ENCODE assay signal across 11 mouse cellular contexts in genomic region chr9:119852347-119853030, GRCm38 (mm10). TPM values are rescaled to one million over a fixed set of nuclear protein-coding genes. Genes with fewer than 3 reads are reported as not detected.
DNase-seq lines count a peak whose midpoint lies in the region; ATAC-seq and TF ChIP-seq lines count a peak whose summit lies in the region.
"Had no signal": no experiment of that assay in that cellular context is flagged by ENCODE, and none has a peak within 500 bp of the region (broad histone marks: within the 10 kb centered on the region; RNA-seq: fewer than 3 reads in every experiment).

No protein-coding gene starts in this region.

- peak; percentile 41 for TF ChIP-seq CTCF in left cerebral cortex, adult 2 months (IDR thresholded peaks at IDR 0.05)
- TF ChIP-seq CTCF in kidney, adult 2 months (conservative IDR thresholded peaks at IDR 0.05; ENCODE audit: insufficient read depth, insufficient read length, low read depth, low read length) = no peak

- DNase-seq in left cerebral cortex, adult 2 months (ENCODE audit: extremely low spot score in 1 of 2, low spot score in 2 of 2) = no peak
- no peak for DNase-seq in left cerebral cortex, adult 8-10 months (ENCODE audit: low spot score in 2 of 2)
- DNase-seq in embryonic facial prominence, embryonic 10.5 days (ENCODE audit: low spot score) = peak; percentile 40
- DNase-seq in kidney, adult 2 months = peak; percentile 82
- DNase-seq in gastrocnemius, postnatal 10 days = no peak
- DNase-seq in lung, postnatal 4 days = no peak

- 0 out of 2 replicates have a peak overlapping the region, but pooled peaks have one; percentile 12 for H3K4me2 ChIP-seq in midbrain, embryonic 16.5 days (ENCODE audit: low read length)
- H3K4me2 ChIP-seq: heart, embryonic 13.5 days; limb, embryonic 15.5 days had no signal

- H3K36me3 ChIP-seq in embryonic facial prominence, embryonic 10.5 days (replicated peaks) = no peaks in the 10 kb centered on the region
- no peaks in the 10 kb centered on the region for H3K36me3 ChIP-seq in kidney, adult 2 months (ENCODE audit: control insufficient read depth, insufficient read depth, low read length)
- no peaks in the 10 kb centered on the region for H3K36me3 ChIP-seq in midbrain, embryonic 16.5 days (ENCODE audit: control insufficient read depth, insufficient read depth, low read length)
- H3K36me3 ChIP-seq: heart, embryonic 13.5 days; limb, embryonic 15.5 days had no signal

- H3K27ac ChIP-seq in left cerebral cortex, adult 2 months = no peak overlapping the region
- H3K27ac ChIP-seq in embryonic facial prominence, embryonic 10.5 days (replicated peaks) = no peak overlapping the region
- H3K27ac ChIP-seq in kidney, adult 2 months (ENCODE audit: insufficient read depth, low read depth, low read length) = no peak overlapping the region
- peak overlapping the region; percentile 25 for H3K27ac ChIP-seq in midbrain, embryonic 16.5 days (ENCODE audit: low read length)
- H3K27ac ChIP-seq: heart, embryonic 13.5 days; limb, embryonic 15.5 days had no signal

- H3K27me3 ChIP-seq in embryonic facial prominence, embryonic 10.5 days (replicated peaks; ENCODE audit: low read depth, poor library complexity, severe bottlenecking) = peaks cover 18% of the 10 kb centered on the region
- no peaks in the 10 kb centered on the region for H3K27me3 ChIP-seq in kidney, adult 2 months (replicated peaks; ENCODE audit: control insufficient read depth, insufficient read depth, low read length)
- H3K27me3 ChIP-seq in midbrain, embryonic 16.5 days (ENCODE audit: control insufficient read depth, insufficient read depth, low read depth, low read length) = no peaks in the 10 kb centered on the region
- H3K27me3 ChIP-seq: heart, embryonic 13.5 days had no signal

- H3K4me1 ChIP-seq in embryonic facial prominence, embryonic 10.5 days = peaks cover 24% of the 10 kb centered on the region
- peaks cover 11% of the 10 kb centered on the region; the same call in 1 of the 2 replicates for H3K4me1 ChIP-seq in kidney, adult 2 months (ENCODE audit: control insufficient read depth, insufficient read depth, low read length)
- peaks cover 10% of the 10 kb centered on the region; the same call in 1 of the 2 replicates for H3K4me1 ChIP-seq in midbrain, embryonic 16.5 days (ENCODE audit: control insufficient read depth, insufficient read depth, low read length)
- H3K4me1 ChIP-seq: heart, embryonic 13.5 days had no signal

- no peak overlapping the region for H3K9ac ChIP-seq in midbrain, embryonic 16.5 days (ENCODE audit: low read depth, low read length)
- H3K9ac ChIP-seq: heart, embryonic 13.5 days; limb, embryonic 15.5 days had no signal

- H3K4me3 ChIP-seq in left cerebral cortex, adult 2 months = no peak overlapping the region
- no peak overlapping the region for H3K4me3 ChIP-seq in embryonic facial prominence, embryonic 10.5 days
- H3K4me3 ChIP-seq in kidney, adult 2 months (ENCODE audit: insufficient read depth, low read depth, low read length) = no peak overlapping the region
- H3K4me3 ChIP-seq in midbrain, embryonic 16.5 days (ENCODE audit: low read depth, low read length) = no peak overlapping the region
- H3K4me3 ChIP-seq: heart, embryonic 13.5 days; limb, embryonic 15.5 days had no signal

- H3K9me3 ChIP-seq in embryonic facial prominence, embryonic 10.5 days = peaks cover 7% of the 10 kb centered on the region; the same call in 1 of the 2 replicates
- H3K9me3 ChIP-seq in midbrain, embryonic 16.5 days (replicated peaks; ENCODE audit: control insufficient read depth, low read length, poor library complexity, severe bottlenecking) = no peaks in the 10 kb centered on the region; the same call in 1 of the 2 replicates
- H3K9me3 ChIP-seq: limb, embryonic 15.5 days had no signal

- intact Hi-C loops in left cerebral cortex, adult 2 months (cut with DNase I) = no loop called here

- peak; percentile 58; the same call in 1 of the 2 replicates for ATAC-seq in midbrain, embryonic 16.5 days
- ATAC-seq in megakaryocyte, adult 5-6 weeks (ENCODE audit: poor library complexity, severe bottlenecking) = no peak

- 74% methylated on average over 10 of the region's 10 CpGs for WGBS in embryonic facial prominence, embryonic 10.5 days
- 26% methylated on average over 10 of the region's 10 CpGs for WGBS in kidney, adult 2 months
- 42% methylated on average over 10 of the region's 10 CpGs for WGBS in midbrain, embryonic 16.5 days

- TF ChIP-seq POLR2A in kidney, adult 2 months (IDR thresholded peaks at IDR 0.05; ENCODE audit: low read depth, low read length) = no peak

RNA-seq across cellular contexts. Expression of gene Scn11a, which starts 27.2 kb away (rescaled TPM):
- under 1 TPM; 0.16 to 0.25 TPM for total RNA-seq in left cerebral cortex, adult 2 months (2021)
- total RNA-seq in left cerebral cortex, adult 8-10 months (2022) = under 1 TPM; 0.15 to 0.27 (median 0.16) TPM
- 0.13 and 0.14 TPM in 2 replicates for polyA plus RNA-seq in embryonic facial prominence, embryonic 10.5 days (2016; fragmentation: Nextera tagmentation; extraction: Ambion mirVana)
- 0.01 and 0.03 TPM in 2 replicates for polyA plus RNA-seq in kidney, adult 2 months (2012; rRNA removed)
- polyA plus RNA-seq in midbrain, embryonic 16.5 days (2015; fragmentation: Nextera tagmentation; extraction: Ambion mirVana) = 0.20 TPM in 2 replicates
- not detected in 2 replicates for total RNA-seq in megakaryocyte, adult 5-6 weeks (2015)
- total RNA-seq in megakaryocyte, adult 5-6 weeks (2017) = not detected in 2 replicates
- under 1 TPM in 1 of 2 experiments, not detected in 1; 0.05 TPM for total RNA-seq in gastrocnemius, postnatal 10 days (2021)
- total RNA-seq: neutrophil, adult 5-6 weeks had no signal
- polyA plus RNA-seq: heart, embryonic 13.5 days had no signal

RNA-seq across cellular contexts. Expression of gene Wdr48, which starts 42.2 kb away (rescaled TPM):
- total RNA-seq in left cerebral cortex, adult 2 months (2021) = 10 to 100 TPM; 79.3 to 85.8 TPM
- total RNA-seq in left cerebral cortex, adult 8-10 months (2022) = 10 to 100 TPM; 71.9 to 79.6 (median 78.1) TPM
- 71.3 and 72.2 TPM in 2 replicates for polyA plus RNA-seq in embryonic facial prominence, embryonic 10.5 days (2016; fragmentation: Nextera tagmentation; extraction: Ambion mirVana)
- 27.3 and 32.2 TPM in 2 replicates for polyA plus RNA-seq in kidney, adult 2 months (2012; rRNA removed)
- polyA plus RNA-seq in midbrain, embryonic 16.5 days (2015; fragmentation: Nextera tagmentation; extraction: Ambion mirVana) = 68.2 and 73.7 TPM in 2 replicates
- 49.1 and 62.1 TPM in 2 replicates for total RNA-seq in megakaryocyte, adult 5-6 weeks (2015)
- total RNA-seq in megakaryocyte, adult 5-6 weeks (2017) = 40.8 and 56.3 TPM in 2 replicates
- total RNA-seq in gastrocnemius, postnatal 10 days (2021) = 10 to 100 TPM; 14.1 to 19.6 TPM

Comparison
In these comparisons a context has a peak if more than half of its experiments do, and no peak if none do; other contexts are left out.
1. DNase-seq: peak in embryonic facial prominence, embryonic 10.5 days (single experiment) and kidney, adult 2 months (single experiment); none in left cerebral cortex, adult 2 months (0 of 2), left cerebral cortex, adult 8-10 months (0 of 2), gastrocnemius, postnatal 10 days (single experiment) and lung, postnatal 4 days (0 of 2).